Mouse (Mus musculus) thymus, postnatal 14 days (tissue): Measurements from ENCODE around the gene Sars2.
"Not testable (repeated sequence)": the region's sequence is repeated elsewhere in the genome, so short reads cannot be mapped to it uniquely, and the experiment has no call there.

Source experiments
- DNase-seq: peaks from one replicate; pipeline ENCODE4 v3.0.0; 2021

Sars2 gene

GRCm38 (mm10) chr7:28741709-28742438 lies at the start of gene Sars2, which contains the start of gene Mrps12:
Gene Sars2, plus strand, starts transcription at chr7:28741992.
Gene Mrps12, minus strand, starts transcription at chr7:28741820.
- peak; percentile 93 for DNase-seq

GRCm38 (mm10) chr7:28692545-28693320 lies 49.1 kb upstream of the Sars2 start, which contains the start of gene Fbxo27:
Gene Fbxo27, plus strand, starts transcription at chr7:28692849.
- DNase-seq, result no peak

GRCm38 (mm10) chr7:28693321-28693966 lies 48.3 kb upstream of the Sars2 start:
- peak; percentile 94 for DNase-seq

GRCm38 (mm10) chr7:28694423-28694822 lies 47.4 kb upstream of the Sars2 start:
- peak; percentile 54 for DNase-seq

GRCm38 (mm10) chr7:28694966-28695511 lies 46.8 kb upstream of the Sars2 start:
- peak; percentile 25 for DNase-seq

- no peak for DNase-seq
Measured at GRCm38 (mm10) chr7:28697277-28697676, 44.5 kb upstream of the Sars2 start.

- no peak for DNase-seq
Measured at GRCm38 (mm10) chr7:28700269-28700668, 41.5 kb upstream of the Sars2 start.

GRCm38 (mm10) chr7:28701306-28701705 lies 40.5 kb upstream of the Sars2 start:
- not testable (repeated sequence) for DNase-seq

- peak; percentile 21 for DNase-seq
Measured at GRCm38 (mm10) chr7:28702601-28703143, 39.1 kb upstream of the Sars2 start.

- no peak for DNase-seq
Measured at GRCm38 (mm10) chr7:28709454-28709853, 32.3 kb upstream of the Sars2 start.

- peak; percentile 22 for DNase-seq
Measured at GRCm38 (mm10) chr7:28710962-28711361, 30.8 kb upstream of the Sars2 start.

- no peak for DNase-seq
Measured at GRCm38 (mm10) chr7:28714667-28715066, 27.1 kb upstream of the Sars2 start.

- DNase-seq, result peak; percentile 44
Measured at GRCm38 (mm10) chr7:28715598-28715997, 26.2 kb upstream of the Sars2 start.

- peak; percentile 71 for DNase-seq
Measured at GRCm38 (mm10) chr7:28716590-28717281, 25.1 kb upstream of the Sars2 start, which contains the start of gene Fbxo17. Gene Fbxo17, plus strand, starts transcription at chr7:28716804.

GRCm38 (mm10) chr7:28717726-28718125 lies 24.1 kb upstream of the Sars2 start:
- DNase-seq, result no peak

GRCm38 (mm10) chr7:28719159-28719558 lies 22.6 kb upstream of the Sars2 start:
- DNase-seq, result no peak

- DNase-seq, result no peak
Measured at GRCm38 (mm10) chr7:28719650-28720049, 22.1 kb upstream of the Sars2 start.

- DNase-seq, result peak; percentile 34
Measured at GRCm38 (mm10) chr7:28720753-28721537, 20.8 kb upstream of the Sars2 start.

GRCm38 (mm10) chr7:28722079-28722478 lies 19.7 kb upstream of the Sars2 start:
- DNase-seq, result peak; percentile 29

- DNase-seq, result no peak
Measured at GRCm38 (mm10) chr7:28724613-28725012, 17.2 kb upstream of the Sars2 start.

- peak; percentile 86 for DNase-seq
Measured at GRCm38 (mm10) chr7:28726600-28726999, 15.2 kb upstream of the Sars2 start.
